Mouse (Mus musculus): ENCODE results near the gene Mrtfa.

Mrtfa gene

DNA sequence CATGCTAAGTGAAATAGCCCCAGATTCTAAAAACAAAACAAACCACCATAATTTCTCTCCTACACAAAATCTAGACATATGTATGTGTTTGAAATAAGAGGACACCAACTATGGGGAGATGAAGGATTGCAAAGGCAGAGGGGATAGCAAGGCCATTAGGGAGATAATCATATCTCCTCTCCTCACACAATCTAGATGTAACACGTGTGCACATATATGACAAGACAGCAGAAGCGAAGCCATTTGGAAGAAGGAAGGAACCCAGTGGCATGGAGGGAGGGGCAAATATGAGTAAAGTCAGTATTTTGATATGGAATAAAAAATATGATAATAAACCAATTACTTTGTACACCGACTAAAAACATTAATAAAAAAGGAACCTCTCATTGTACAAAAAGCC, 91.9 kb downstream of the Mrtfa start:
- no peak for DNase-seq

- no peak for DNase-seq
Measured at GRCm38 (mm10) chr15:81097896-81098295, 92.7 kb downstream of the Mrtfa start.

DNA sequence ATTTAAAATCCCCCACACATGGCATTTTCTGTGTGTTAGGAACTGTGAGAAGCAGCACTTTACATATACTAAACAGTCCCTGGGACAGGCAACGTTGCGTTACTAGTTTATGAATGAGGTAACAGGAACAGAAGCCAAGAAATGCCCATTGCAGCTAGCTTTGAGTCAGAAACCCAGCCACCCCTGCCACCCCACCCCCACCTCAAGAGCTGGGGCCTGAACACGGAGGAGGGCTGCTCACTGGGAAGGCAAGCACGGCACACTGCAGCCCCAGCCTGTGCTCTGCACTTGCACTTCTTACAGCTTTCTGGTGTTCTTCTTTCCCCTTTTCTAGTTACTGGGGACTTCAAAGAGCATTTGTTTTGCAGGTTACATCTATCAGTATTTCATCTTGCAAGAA, 93.1 kb downstream of the Mrtfa start:
- DNase-seq: no peak

DNA sequence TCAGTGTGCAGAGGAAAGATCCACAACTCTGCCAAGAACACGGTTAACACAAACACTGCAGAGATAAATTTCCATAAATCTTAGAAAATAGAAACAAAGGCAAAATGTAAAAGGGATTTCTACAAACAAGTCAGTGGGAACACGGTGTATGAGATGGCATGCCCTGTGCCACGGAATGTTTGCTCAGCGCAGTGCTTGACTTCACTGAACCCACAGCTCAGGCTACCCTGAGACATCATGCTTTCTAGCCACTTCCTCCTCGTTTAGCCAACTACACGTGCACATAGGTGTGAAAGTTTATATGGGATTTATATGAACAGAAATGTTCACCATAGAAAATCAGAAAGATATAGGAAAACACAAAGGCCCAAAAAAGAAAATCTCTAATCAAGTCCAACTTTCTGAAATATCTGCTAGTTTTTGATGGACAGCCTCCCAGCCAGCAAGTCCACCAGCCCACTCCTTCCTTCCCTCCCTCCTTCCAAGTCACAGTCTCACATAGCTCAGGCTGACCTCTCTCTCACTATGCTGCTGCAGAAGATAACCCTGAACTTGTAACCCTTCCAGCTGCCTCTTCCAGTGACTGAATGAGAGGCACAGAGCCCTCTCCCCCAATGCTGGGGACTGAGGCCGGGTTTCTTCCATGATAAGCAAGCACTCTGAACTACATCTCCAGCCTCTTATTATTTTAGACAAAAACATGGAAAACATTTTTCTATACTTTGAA, 94.1 kb downstream of the Mrtfa start:
- DNase-seq: no peak

GRCm38 (mm10) chr15:81093032-81093431, 97.5 kb downstream of the Mrtfa start:
- no peak for DNase-seq

GRCm38 (mm10) chr15:81091718-81092117, 98.8 kb downstream of the Mrtfa start:
- no peak for DNase-seq

GRCm38 (mm10) chr15:81087529-81087928, 103.0 kb downstream of the Mrtfa start:
- DNase-seq: no peak

GRCm38 (mm10) chr15:81086644-81087480, 103.7 kb downstream of the Mrtfa start:
- DNase-seq: no peak

DNA sequence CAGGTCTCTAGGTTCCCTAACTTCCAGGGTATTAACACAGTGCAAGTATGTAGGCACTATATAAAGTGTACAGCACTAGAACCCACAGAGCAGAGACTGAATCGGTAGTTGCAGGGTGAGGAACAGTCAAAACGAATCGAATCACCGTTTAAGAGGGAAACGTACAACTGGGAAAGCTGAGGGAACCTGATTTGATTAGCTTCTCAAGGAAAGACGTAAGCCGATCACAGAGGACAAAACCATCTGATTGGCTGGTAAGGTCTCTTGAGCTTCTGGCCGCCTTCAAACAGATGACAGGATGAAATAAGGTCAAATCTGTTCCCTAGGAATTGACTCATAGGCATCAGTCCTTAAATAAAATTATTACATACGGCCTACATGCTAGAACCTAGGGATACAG, 106.7 kb downstream of the Mrtfa start:
- DNase-seq: no peak

- DNase-seq: no peak
Measured at GRCm38 (mm10) chr15:81083281-81083680, 107.3 kb downstream of the Mrtfa start.

DNA sequence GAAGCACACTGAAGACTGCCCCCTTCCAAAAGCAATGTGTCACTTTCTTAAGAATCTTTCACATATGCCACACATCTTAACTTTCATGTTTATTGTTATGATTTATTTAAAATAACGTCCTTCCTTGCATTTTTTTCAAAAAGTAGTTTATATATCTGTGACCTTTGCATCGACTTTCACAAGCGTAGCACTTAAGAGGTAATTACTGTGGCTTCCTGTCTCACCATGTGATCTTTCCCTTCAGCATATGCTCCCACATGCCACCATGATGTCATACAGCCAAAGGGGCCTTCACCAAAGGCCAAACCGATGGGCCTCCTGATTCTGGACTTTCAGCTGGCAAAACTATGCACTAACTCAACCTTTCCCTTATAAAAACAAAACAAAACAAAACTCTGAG, 109.3 kb downstream of the Mrtfa start:
- DNase-seq: no peak

- DNase-seq: no peak
Measured at GRCm38 (mm10) chr15:81080405-81080804, 110.2 kb downstream of the Mrtfa start.

DNA sequence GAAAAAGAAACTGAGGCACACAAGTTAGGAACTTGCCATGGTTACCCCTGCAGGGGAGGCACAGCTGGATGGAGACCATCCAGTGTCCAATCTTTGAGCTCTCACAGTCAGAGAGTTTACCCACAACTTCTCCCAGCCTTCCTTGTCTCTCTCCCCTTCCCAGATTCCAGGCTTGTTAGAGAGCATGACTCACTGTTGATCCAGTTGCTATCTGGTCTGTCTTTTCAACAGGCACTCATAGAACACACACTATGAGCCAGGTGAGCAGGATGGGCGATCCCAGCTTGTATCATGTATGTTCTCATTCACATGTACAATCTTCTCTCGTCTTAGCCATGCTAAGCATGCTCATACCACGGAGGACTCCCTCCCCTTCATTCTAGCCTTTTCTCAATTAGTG, 111.3 kb downstream of the Mrtfa start:
- no peak for DNase-seq

DNA sequence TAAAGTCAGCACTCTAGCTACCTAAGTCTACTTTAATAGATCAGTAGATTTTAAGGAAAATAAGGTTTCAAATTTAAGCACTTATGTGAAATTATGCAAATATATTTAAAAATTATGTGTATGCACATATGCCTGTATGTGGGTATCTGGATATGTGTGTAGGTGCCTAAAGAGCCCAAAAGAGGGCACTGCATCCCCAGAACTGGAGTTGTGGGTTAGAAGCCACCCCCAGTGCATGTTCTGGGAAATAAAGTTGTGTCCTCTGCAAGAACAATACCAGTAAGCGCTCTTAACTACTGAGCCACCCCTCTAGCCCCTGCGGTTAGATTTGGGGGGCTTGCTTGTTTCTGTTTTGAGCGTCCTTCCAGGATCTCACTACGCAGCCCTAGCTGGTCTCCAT, 113.0 kb downstream of the Mrtfa start:
- no peak for DNase-seq

DNA sequence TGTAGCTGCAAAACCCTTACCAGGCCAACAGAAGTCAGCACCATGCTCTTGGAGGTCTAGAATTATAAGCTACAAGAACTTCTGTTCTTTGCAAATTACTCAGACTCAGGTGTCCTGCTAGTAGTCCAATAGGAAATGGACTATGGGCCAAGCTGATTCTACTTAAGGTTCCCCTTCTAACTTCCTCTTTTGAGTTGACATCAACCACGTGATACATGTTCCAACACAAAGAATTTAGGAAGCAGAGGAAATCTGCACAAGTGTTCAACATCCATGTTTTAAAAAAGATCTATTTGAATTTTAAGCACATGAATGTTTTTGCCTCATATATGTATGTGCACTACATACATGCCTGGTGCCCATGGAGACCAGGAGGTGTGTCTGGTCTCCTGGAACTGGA, 116.0 kb downstream of the Mrtfa start:
- no peak for DNase-seq

DNA sequence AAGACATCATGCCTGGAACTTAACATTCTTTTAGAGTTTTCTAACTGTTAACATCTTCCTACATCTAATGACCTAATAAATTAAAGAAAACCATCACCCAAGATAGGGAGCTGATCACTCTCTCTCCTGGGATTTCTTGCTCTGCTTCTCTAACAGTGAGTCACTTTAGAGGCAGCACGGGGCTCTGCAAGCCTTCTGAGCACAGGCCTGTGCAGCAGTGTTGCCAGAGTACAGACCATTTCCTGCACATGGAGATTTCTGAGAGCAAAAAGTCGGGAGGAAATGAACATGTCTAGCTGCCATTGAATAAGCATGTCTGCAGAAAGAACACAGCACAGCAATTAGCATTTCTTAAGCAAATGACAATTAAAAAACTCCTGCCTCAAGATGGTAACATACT, 116.8 kb downstream of the Mrtfa start:
- DNase-seq: no peak

- DNase-seq: no peak
Measured at GRCm38 (mm10) chr15:81072748-81073147, 117.8 kb downstream of the Mrtfa start.

GRCm38 (mm10) chr15:81070470-81070869, 120.1 kb downstream of the Mrtfa start:
- no peak for DNase-seq

DNA sequence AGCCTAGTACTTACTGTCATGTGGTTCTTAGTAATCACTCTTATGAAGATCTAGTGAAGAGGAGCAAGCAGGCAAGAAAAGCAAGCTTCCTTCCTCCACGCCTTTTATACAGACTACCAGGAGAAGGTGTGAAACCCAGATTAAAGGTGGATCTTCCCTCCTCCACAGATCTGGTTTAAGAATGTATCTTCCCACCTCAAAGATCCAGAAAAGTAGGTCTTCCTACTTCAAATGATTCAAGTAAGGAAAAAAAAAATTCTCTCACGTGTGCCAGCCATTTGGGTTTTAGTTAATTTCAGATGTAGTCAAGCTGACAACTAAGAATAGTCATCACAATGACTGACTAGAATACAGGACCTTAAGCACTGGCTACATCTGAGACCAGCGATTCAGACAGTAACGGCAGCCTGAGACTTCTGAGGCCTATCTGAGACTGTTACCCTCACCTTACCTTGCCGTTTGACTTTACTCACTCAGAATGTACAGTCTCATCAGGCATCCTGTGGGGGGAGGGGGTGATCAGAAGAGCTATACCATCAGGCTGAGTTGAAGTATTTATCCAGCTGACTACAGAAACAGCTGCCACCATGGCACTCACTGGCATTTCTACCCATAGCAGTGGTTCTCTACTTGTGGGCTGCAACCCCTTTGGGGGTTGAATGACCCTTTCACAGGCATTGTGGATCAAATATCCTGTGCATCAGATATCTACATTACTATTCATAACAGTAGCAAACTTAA, 121.7 kb downstream of the Mrtfa start:
- no peak for DNase-seq

DNA sequence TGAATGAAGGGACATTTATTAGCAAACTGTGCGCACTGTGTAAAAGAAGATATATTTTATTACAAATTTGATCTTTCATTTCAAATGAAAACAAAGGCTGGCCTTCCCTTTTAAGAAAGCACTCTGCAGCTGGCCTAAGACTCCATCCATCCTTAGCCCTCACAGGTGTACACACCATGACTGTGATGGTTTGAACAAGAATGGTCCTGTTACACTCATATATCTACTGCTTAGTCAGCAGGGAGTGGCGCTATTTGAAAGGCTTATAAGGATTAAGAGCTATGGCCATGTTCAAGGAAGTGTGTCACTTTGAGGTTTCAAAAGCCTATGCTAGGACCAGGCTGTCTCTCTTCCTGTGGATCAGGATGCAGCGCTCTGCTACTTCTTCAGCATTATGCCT, 122.8 kb downstream of the Mrtfa start:
- DNase-seq: no peak

GRCm38 (mm10) chr15:81066976-81067375, 123.6 kb downstream of the Mrtfa start:
- peak; percentile 32 for DNase-seq

DNA sequence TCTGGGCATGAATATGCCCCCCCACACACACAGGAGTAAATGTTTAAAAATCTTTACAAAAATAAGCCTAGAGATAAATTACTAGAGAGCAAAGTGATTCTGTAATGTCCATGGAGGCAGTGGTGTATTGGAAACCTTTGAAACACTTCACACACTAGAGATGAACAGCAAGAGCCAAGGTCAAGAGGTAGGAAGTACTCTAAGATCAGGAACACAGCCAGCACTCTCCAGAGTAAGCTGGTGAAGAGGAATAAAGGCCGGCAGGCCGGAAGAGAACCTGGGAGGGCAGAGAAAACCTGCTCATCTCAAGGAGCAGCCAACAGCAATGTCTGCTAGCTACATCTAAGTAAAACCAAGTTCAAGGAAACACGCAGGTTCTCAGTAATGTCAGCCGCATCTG, 125.9 kb downstream of the Mrtfa start:
- no peak for DNase-seq

- DNase-seq: peak; percentile 13
Measured at GRCm38 (mm10) chr15:81064143-81064542, 126.4 kb downstream of the Mrtfa start.

GRCm38 (mm10) chr15:81062616-81063015, 127.9 kb downstream of the Mrtfa start:
- peak; percentile 53 for DNase-seq
